Mouse (Mus musculus) megakaryocyte-erythroid progenitor cell, adult 5-6 weeks (primary cell): Measurements from ENCODE around the gene Itgb3bp. TPM values are rescaled to one million over a fixed set of nuclear protein-coding genes. Genes with fewer than 3 reads are reported as not detected.

ENCODE experiments used
- ATAC-seq: replicated peaks from 2 replicates; pipeline ENCODE4 v1.8.0; 2016; ENCODE audit warnings: mild to moderate bottlenecking, inconsistent platforms; ENCODE audit not compliant: severe bottlenecking, poor library complexity, low FRiP score, low TSS enrichment
- total RNA-seq, 2 experiments: library from RNA; stranded (forward) in 1 of 2; stranded (reverse) in 1 of 2; fragments of 200-1000, 215-1000 nt in 1 of 2; fragments of >200 nt in 1 of 2; fragmentation: Nextera tagmentation in 1 of 2; gene quantifications; 2 replicates each; pipeline ENCODE4 v1.2.3; 2014 to 2017

Gene Itgb3bp
- total RNA-seq, 2 experiments from 2014 or later = 16.1 to 30.5 TPM

GRCm38 (mm10) chr4:99939711-99940505 lies 10.3 kb upstream of the Itgb3bp start:
- ATAC-seq = no peak

GRCm38 (mm10) chr4:99936278-99936677 lies 6.7 kb upstream of the Itgb3bp start:
- no peak for ATAC-seq

- ATAC-seq = no peak
Measured at GRCm38 (mm10) chr4:99934859-99935258, 5.2 kb upstream of the Itgb3bp start.

- no peak for ATAC-seq
Measured at GRCm38 (mm10) chr4:99931807-99932206, 2.2 kb upstream of the Itgb3bp start.

GRCm38 (mm10) chr4:99931240-99931580 lies 1.6 kb upstream of the Itgb3bp start:
- ATAC-seq = no peak

- no peak for ATAC-seq
Measured at GRCm38 (mm10) chr4:99930518-99931239, 1.1 kb upstream of the Itgb3bp start.

- ATAC-seq = peak; percentile 83
Measured at GRCm38 (mm10) chr4:99929149-99929612, 432 bp downstream of the Itgb3bp start, which contains the start of gene Pgm1. Gene Pgm1 (plus strand): TSS chr4:99929414.

- ATAC-seq = no peak
Measured at GRCm38 (mm10) chr4:99928521-99928920, 1.1 kb downstream of the Itgb3bp start.

- ATAC-seq = peak; percentile 33
Measured at GRCm38 (mm10) chr4:99926380-99926779, 3.2 kb downstream of the Itgb3bp start.

- ATAC-seq = peak; percentile 65; the same call in 1 of the 2 replicates
Measured at GRCm38 (mm10) chr4:99913894-99914451, 15.6 kb downstream of the Itgb3bp start.

GRCm38 (mm10) chr4:99882405-99882804 lies 47.2 kb downstream of the Itgb3bp start:
- no peak for ATAC-seq

GRCm38 (mm10) chr4:99881882-99882281 lies 47.7 kb downstream of the Itgb3bp start:
- ATAC-seq = no peak

- peak; percentile 97 for ATAC-seq
Measured at GRCm38 (mm10) chr4:99829094-99830073, 100.2 kb downstream of the Itgb3bp start, which contains the start of gene Efcab7. Gene Efcab7 (plus strand): TSS chr4:99829198.

- ATAC-seq = no peak
Measured at GRCm38 (mm10) chr4:99828739-99829093, 100.9 kb downstream of the Itgb3bp start.

GRCm38 (mm10) chr4:99828337-99828736 lies 101.3 kb downstream of the Itgb3bp start:
- no peak for ATAC-seq

- ATAC-seq = no peak
Measured at GRCm38 (mm10) chr4:99816697-99817460, 112.7 kb downstream of the Itgb3bp start.

- 0 out of 2 replicates have a peak, but pooled peaks have one; percentile 30 for ATAC-seq
Measured at GRCm38 (mm10) chr4:99792365-99792764, 137.2 kb downstream of the Itgb3bp start.

GRCm38 (mm10) chr4:99773041-99773440 lies 156.6 kb downstream of the Itgb3bp start:
- no peak for ATAC-seq
